Mouse (Mus musculus): ENCODE measurements at regions not wholly inside any gene's neighbourhood (a gene's known extent, or its start where the extent isn't known, plus 50 kb on each side); places are given as distances from the start of the nearest gene placed in this dataset.

GRCm38 (mm10) chr12:8398852-8399251, 85.6 kb downstream of the Hs1bp3 start:
- TF ChIP-seq CTCF (IDR thresholded peaks at IDR 0.05) (peak; percentile 35), EP300 (IDR thresholded peaks at IDR 0.05) (no peak)

Data from lung, postnatal 0 days (tissue).